Mouse (Mus musculus) CD4-positive, CD25-positive, alpha-beta regulatory T cell, adult 2 months (primary cell): ENCODE results near the gene Ints14.
"Not testable (repeated sequence)": the region's sequence is repeated elsewhere in the genome, so short reads cannot be mapped to it uniquely, and the experiment has no call there.

ENCODE experiments used
- DNase-seq: peaks from one replicate; pipeline ENCODE4 v3.0.0-alpha.2; 2012; ENCODE audit warnings: low read depth, low spot score

The Ints14 gene

GRCm38 (mm10) chr9:64952055-64952454 is 8.7 kb upstream of the Ints14 start:
- DNase-seq: no peak

GRCm38 (mm10) chr9:64953190-64953589 is 7.5 kb upstream of the Ints14 start:
- DNase-seq: no peak

- peak; percentile 61 for DNase-seq
These were observed 4.4 kb upstream of the Ints14 start for GRCm38 (mm10) chr9:64956337-64956736.

GRCm38 (mm10) chr9:64957276-64957675 is 3.4 kb upstream of the Ints14 start:
- DNase-seq: no peak

GRCm38 (mm10) chr9:64960978-64961320 is 244 bp downstream of the Ints14 start:
- DNase-seq: no peak

GRCm38 (mm10) chr9:64980548-64980947 is 19.8 kb downstream of the Ints14 start:
- no peak for DNase-seq

- DNase-seq: no peak
These were observed 21.2 kb downstream of the Ints14 start for GRCm38 (mm10) chr9:64981904-64982303.

GRCm38 (mm10) chr9:64985037-64985794 is 24.5 kb downstream of the Ints14 start:
- DNase-seq: no peak

- no peak for DNase-seq
These were observed 25.1 kb downstream of the Ints14 start for GRCm38 (mm10) chr9:64985807-64986206.

- DNase-seq: no peak
These were observed 26.9 kb downstream of the Ints14 start for GRCm38 (mm10) chr9:64987651-64988050.

- no peak for DNase-seq
These were observed 27.7 kb downstream of the Ints14 start for GRCm38 (mm10) chr9:64988443-64988842.

GRCm38 (mm10) chr9:64990291-64990690 is 29.6 kb downstream of the Ints14 start:
- no peak for DNase-seq

GRCm38 (mm10) chr9:64995464-64995863 is 34.8 kb downstream of the Ints14 start:
- not testable (repeated sequence) for DNase-seq

- no peak for DNase-seq
These were observed 40.8 kb downstream of the Ints14 start for GRCm38 (mm10) chr9:65001481-65001880.

- DNase-seq: no peak
These were observed 45.0 kb downstream of the Ints14 start for GRCm38 (mm10) chr9:65005737-65006136.

- peak; percentile 92 for DNase-seq
These were observed 49.9 kb downstream of the Ints14 start for GRCm38 (mm10) chr9:65010632-65011031.

GRCm38 (mm10) chr9:65011304-65011703 is 50.6 kb downstream of the Ints14 start:
- DNase-seq: peak; percentile 65

- no peak for DNase-seq
These were observed 54.9 kb downstream of the Ints14 start for GRCm38 (mm10) chr9:65015461-65016222.

GRCm38 (mm10) chr9:65016241-65016977 is 55.7 kb downstream of the Ints14 start:
- DNase-seq: no peak

- DNase-seq: no peak
These were observed 56.5 kb downstream of the Ints14 start for GRCm38 (mm10) chr9:65016978-65017827.

GRCm38 (mm10) chr9:65017896-65018295 is 57.2 kb downstream of the Ints14 start:
- DNase-seq: no peak
